Mouse (Mus musculus): Measurements from ENCODE around the gene Clcn1. TPM values are rescaled to one million over a fixed set of nuclear protein-coding genes. Genes with fewer than 3 reads are reported as not detected.

Clcn1 gene
- polyA plus RNA-seq, 1 experiment from 2014 or later: 0.14 TPM

DNA sequence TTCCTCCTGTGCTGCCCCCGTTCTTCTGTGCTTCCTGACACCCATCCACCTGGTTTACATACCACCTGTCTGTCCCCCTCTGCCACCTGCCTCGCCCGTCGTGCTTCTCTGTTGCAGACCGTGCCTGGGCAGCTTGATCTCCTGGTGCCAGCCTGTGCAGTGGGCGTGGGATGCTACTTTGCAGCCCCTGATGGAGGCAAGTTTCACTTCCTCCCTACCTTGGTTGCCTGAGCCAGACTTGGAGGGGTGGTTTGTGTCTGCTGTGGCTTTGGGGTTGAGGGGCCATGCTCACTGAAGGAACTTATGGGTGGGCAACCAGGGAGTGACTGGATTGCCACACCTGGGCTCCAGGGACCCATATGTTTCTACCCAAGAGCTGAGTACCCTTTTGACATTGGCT, 6.8 kb downstream of the Clcn1 start:
- no peak overlapping the region for H3K27ac ChIP-seq (ENCODE audit: low read length)
- 57% methylated on average over 6 of the region's 6 CpGs for WGBS (ENCODE audit: insufficient replicate concordance)
- H3K27me3 ChIP-seq (ENCODE audit: control insufficient read depth, insufficient read depth, low read depth, low read length): no peaks in the 10 kb centered on the region
- no peak for ATAC-seq (ENCODE audit: low read depth)
- no peak overlapping the region for H3K9ac ChIP-seq (ENCODE audit: low read depth, low read length)
- H3K36me3 ChIP-seq (ENCODE audit: control insufficient read depth, insufficient read depth): no peaks in the 10 kb centered on the region
- no peaks in the 10 kb centered on the region for H3K4me1 ChIP-seq (ENCODE audit: control insufficient read depth, low read depth, low read length)
- H3K4me3 ChIP-seq (ENCODE audit: low read depth, low read length): no peak overlapping the region
- H3K4me2 ChIP-seq (ENCODE audit: low read depth, low read length): no peak overlapping the region
- H3K9me3 ChIP-seq (replicated peaks; ENCODE audit: control insufficient read depth, low read length): no peaks in the 10 kb centered on the region

GRCm38 (mm10) chr6:42295549-42296094, 9.1 kb downstream of the Clcn1 start:
- WGBS (ENCODE audit: insufficient replicate concordance): 50% methylated on average over 3 of the region's 3 CpGs
- H3K4me3 ChIP-seq (ENCODE audit: low read depth, low read length): no peak overlapping the region
- ATAC-seq (ENCODE audit: low read depth): no peak
- no peaks in the 10 kb centered on the region for H3K27me3 ChIP-seq (ENCODE audit: control insufficient read depth, insufficient read depth, low read depth, low read length)
- no peak overlapping the region for H3K9ac ChIP-seq (ENCODE audit: low read depth, low read length)
- H3K36me3 ChIP-seq (ENCODE audit: control insufficient read depth, insufficient read depth): no peaks in the 10 kb centered on the region
- H3K4me2 ChIP-seq (ENCODE audit: low read depth, low read length): no peak overlapping the region
- no peaks in the 10 kb centered on the region for H3K9me3 ChIP-seq (replicated peaks; ENCODE audit: control insufficient read depth, low read length)
- no peaks in the 10 kb centered on the region for H3K4me1 ChIP-seq (ENCODE audit: control insufficient read depth, low read depth, low read length)
- H3K27ac ChIP-seq (ENCODE audit: low read length): no peak overlapping the region

DNA sequence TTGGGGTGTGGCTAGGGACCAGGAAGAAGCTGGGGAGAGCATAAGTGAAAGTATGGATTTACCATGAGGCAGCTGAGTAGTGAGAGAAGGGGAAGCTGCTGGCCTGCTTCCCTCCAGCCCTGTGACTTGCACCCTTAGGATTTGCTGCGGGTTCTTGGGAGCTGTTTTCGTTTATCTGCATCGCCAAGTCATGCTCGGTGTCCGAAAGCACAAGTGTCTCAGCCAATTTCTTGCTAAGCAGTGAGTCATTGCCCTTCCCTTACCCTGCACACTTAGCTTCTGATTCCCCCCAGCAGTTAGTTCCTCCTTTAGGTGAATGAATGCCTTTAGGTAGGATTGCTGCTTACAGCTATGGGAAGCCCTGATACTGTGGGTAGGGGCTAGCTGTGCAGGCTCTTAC, 12.9 kb downstream of the Clcn1 start:
- Histone ChIP-seq H3K27ac (ENCODE audit: low read length) (no peak overlapping the region), H3K4me1 (ENCODE audit: control insufficient read depth, low read depth, low read length) (no peaks in the 10 kb centered on the region), H3K9me3 (replicated peaks; ENCODE audit: control insufficient read depth, low read length) (no peaks in the 10 kb centered on the region), H3K4me3 (ENCODE audit: low read depth, low read length) (no peak overlapping the region), H3K36me3 (ENCODE audit: control insufficient read depth, insufficient read depth) (no peaks in the 10 kb centered on the region), H3K27me3 (ENCODE audit: control insufficient read depth, insufficient read depth, low read depth, low read length) (no peaks in the 10 kb centered on the region), H3K4me2 (ENCODE audit: low read depth, low read length) (no peak overlapping the region), H3K9ac (ENCODE audit: low read depth, low read length) (no peak overlapping the region)
- 37% methylated on average over 5 of the region's 5 CpGs for WGBS (ENCODE audit: insufficient replicate concordance)
- ATAC-seq (ENCODE audit: low read depth): no peak

DNA sequence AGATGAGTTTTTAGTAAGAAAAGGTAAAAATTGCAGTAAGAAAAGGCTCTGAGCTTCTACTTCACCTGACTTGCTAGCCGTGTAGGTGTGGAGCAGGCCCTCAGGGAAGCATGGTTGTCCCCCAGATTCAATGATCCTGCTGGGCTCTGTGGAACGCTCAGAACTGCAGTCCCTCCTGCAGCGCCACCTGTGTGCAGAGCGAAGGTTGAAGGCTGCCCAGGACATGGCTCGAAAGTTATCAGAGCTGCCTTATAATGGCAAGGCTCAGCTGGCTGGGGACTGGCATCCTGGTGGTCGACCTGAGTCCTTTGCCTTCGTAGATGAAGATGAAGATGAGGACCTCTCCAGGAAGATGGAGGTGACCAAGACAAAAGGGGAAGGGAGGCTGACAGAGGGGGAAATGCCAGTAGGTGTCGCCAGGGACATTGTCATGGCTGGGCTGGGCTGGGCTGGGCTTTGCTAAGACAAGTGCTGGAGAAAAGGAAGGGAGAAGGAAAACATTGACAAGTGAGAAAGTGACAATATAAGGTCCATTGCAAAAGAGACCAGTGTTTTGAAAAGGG, 23.4 kb downstream of the Clcn1 start:
- Histone ChIP-seq H3K4me1 (ENCODE audit: control insufficient read depth, low read depth, low read length) (no peaks in the 10 kb centered on the region), H3K9ac (ENCODE audit: low read depth, low read length) (no peak overlapping the region), H3K4me2 (ENCODE audit: low read depth, low read length) (no peak overlapping the region), H3K27me3 (ENCODE audit: control insufficient read depth, insufficient read depth, low read depth, low read length) (no peaks in the 10 kb centered on the region), H3K36me3 (ENCODE audit: control insufficient read depth, insufficient read depth) (no peaks in the 10 kb centered on the region), H3K27ac (ENCODE audit: low read length) (no peak overlapping the region), H3K4me3 (ENCODE audit: low read depth, low read length) (no peak overlapping the region), H3K9me3 (replicated peaks; ENCODE audit: control insufficient read depth, low read length) (no peaks in the 10 kb centered on the region)
- WGBS (ENCODE audit: insufficient replicate concordance): 38% methylated on average over 8 of the region's 8 CpGs
- no peak for ATAC-seq (ENCODE audit: low read depth)

GRCm38 (mm10) chr6:42310427-42311053, 24.1 kb downstream of the Clcn1 start:
- no peaks in the 10 kb centered on the region for H3K36me3 ChIP-seq (ENCODE audit: control insufficient read depth, insufficient read depth)
- no peak overlapping the region for H3K4me2 ChIP-seq (ENCODE audit: low read depth, low read length)
- H3K9me3 ChIP-seq (replicated peaks; ENCODE audit: control insufficient read depth, low read length): no peaks in the 10 kb centered on the region
- no peak overlapping the region for H3K4me3 ChIP-seq (ENCODE audit: low read depth, low read length)
- WGBS (ENCODE audit: insufficient replicate concordance): 46% methylated on average over 2 of the region's 2 CpGs
- H3K9ac ChIP-seq (ENCODE audit: low read depth, low read length): no peak overlapping the region
- H3K27me3 ChIP-seq (ENCODE audit: control insufficient read depth, insufficient read depth, low read depth, low read length): no peaks in the 10 kb centered on the region
- no peak overlapping the region for H3K27ac ChIP-seq (ENCODE audit: low read length)
- no peaks in the 10 kb centered on the region for H3K4me1 ChIP-seq (ENCODE audit: control insufficient read depth, low read depth, low read length)
- no peak for ATAC-seq (ENCODE audit: low read depth)

DNA sequence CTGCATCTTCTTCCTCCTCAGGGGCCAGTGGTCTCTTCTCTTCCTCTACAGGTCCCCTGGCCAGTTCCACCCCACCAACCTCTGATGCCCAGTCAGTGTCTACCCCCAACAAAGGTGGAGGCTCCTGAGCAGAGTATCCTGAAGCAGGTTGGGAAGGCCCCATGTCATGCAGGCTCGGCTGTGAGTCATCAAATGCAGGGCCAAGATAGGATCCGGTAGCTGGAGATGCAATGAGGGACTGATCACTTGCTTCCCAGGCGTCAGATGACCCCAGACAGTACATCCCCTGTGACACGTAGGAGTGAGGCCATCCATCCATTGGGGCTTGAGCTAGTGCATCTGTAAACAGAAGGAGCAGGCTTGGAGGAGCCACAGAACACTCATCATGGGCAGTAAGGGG, 31.8 kb downstream of the Clcn1 start:
- Histone ChIP-seq H3K4me1 (ENCODE audit: control insufficient read depth, low read depth, low read length) (no peaks in the 10 kb centered on the region), H3K9me3 (replicated peaks; ENCODE audit: control insufficient read depth, low read length) (no peaks in the 10 kb centered on the region), H3K4me3 (ENCODE audit: low read depth, low read length) (no peak overlapping the region), H3K27ac (ENCODE audit: low read length) (no peak overlapping the region), H3K4me2 (ENCODE audit: low read depth, low read length) (no peak overlapping the region), H3K27me3 (ENCODE audit: control insufficient read depth, insufficient read depth, low read depth, low read length) (peaks cover 25% of the 10 kb centered on the region), H3K36me3 (ENCODE audit: control insufficient read depth, insufficient read depth) (no peaks in the 10 kb centered on the region), H3K9ac (ENCODE audit: low read depth, low read length) (no peak overlapping the region)
- ATAC-seq (ENCODE audit: low read depth): no peak
- WGBS (ENCODE audit: insufficient replicate concordance): 50% methylated on average over 4 of the region's 4 CpGs

- ATAC-seq (ENCODE audit: low read depth): 0 out of 2 replicates have a peak, but pooled peaks have one; percentile 19
- no peaks in the 10 kb centered on the region; the same call in 1 of the 2 replicates for H3K4me1 ChIP-seq (ENCODE audit: control insufficient read depth, low read depth, low read length)
- H3K36me3 ChIP-seq (ENCODE audit: control insufficient read depth, insufficient read depth): no peaks in the 10 kb centered on the region
- H3K27ac ChIP-seq (ENCODE audit: low read length): no peak overlapping the region
- no peak overlapping the region for H3K4me2 ChIP-seq (ENCODE audit: low read depth, low read length)
- H3K4me3 ChIP-seq (ENCODE audit: low read depth, low read length): no peak overlapping the region
- no peaks in the 10 kb centered on the region for H3K9me3 ChIP-seq (replicated peaks; ENCODE audit: control insufficient read depth, low read length)
- whole genome bisulfite sequencing (ENCODE audit: insufficient replicate concordance): 4% methylated on average over 26 of the region's 28 CpGs
- no peak overlapping the region for H3K9ac ChIP-seq (ENCODE audit: low read depth, low read length)
- H3K27me3 ChIP-seq (ENCODE audit: control insufficient read depth, insufficient read depth, low read depth, low read length): peaks cover 53% of the 10 kb centered on the region
Measured at GRCm38 (mm10) chr6:42323371-42324066, 37.0 kb downstream of the Clcn1 start.

DNA sequence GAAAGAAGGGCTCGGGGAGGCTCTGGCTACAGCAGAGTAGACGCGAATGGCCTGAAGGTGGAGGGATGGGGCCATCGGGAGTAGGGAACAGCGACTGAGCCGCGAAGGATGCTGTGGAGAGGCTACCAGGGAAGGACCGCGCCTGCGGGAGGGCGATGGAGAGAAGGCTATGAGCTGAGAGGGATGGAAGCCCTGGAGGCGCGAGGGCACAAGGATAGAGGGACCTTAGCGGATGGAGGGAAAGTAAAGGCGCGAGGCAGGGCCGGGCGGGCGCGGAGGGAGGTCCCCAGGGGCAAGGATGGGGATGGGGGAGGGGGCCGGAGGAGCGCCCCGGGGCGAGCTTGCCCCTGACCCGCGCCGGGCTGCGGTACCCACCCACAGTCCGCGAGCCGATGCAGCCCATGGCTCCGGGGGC, 37.6 kb downstream of the Clcn1 start:
- Histone ChIP-seq H3K9ac (ENCODE audit: low read depth, low read length) (no peak overlapping the region), H3K4me3 (ENCODE audit: low read depth, low read length) (peak overlapping the region; percentile 45), H3K9me3 (replicated peaks; ENCODE audit: control insufficient read depth, low read length) (no peaks in the 10 kb centered on the region), H3K27ac (ENCODE audit: low read length) (no peak overlapping the region), H3K27me3 (ENCODE audit: control insufficient read depth, insufficient read depth, low read depth, low read length) (peaks cover 53% of the 10 kb centered on the region), H3K4me2 (ENCODE audit: low read depth, low read length) (peak overlapping the region; percentile 53), H3K36me3 (ENCODE audit: control insufficient read depth, insufficient read depth) (no peaks in the 10 kb centered on the region), H3K4me1 (ENCODE audit: control insufficient read depth, low read depth, low read length) (no peaks in the 10 kb centered on the region; the same call in 1 of the 2 replicates)
- ATAC-seq (ENCODE audit: low read depth): no peak
- WGBS (ENCODE audit: insufficient replicate concordance): under 1% methylated on average over 20 of the region's 32 CpGs
